Mouse (Mus musculus) stomach, embryonic 16.5 days (tissue): ENCODE measurements around the gene Slc37a1. TPM values are rescaled to one million over a fixed set of nuclear protein-coding genes. Genes with fewer than 3 reads are reported as not detected.

ENCODE experiments used
- ATAC-seq: fragments of 200-750 bp; cut with Nextera tagmentation; 2 replicates; pipeline ENCODE4 v1.8.0; 2017; ENCODE audit warnings: moderate number of reproducible peaks, moderate TSS enrichment; ENCODE audit not compliant: insufficient read depth, low FRiP score
- H3K27ac ChIP-seq: fragments of 300-500 bp; sonication (generic); 2 replicates; pipeline ENCODE4 v1.5.1; 2014; ENCODE audit warnings: low read length
- H3K27me3 ChIP-seq: fragments of 300-500 bp; sonication (generic); 2 replicates; pipeline ENCODE4 v1.6.1; 2014; ENCODE audit warnings: low read length, control low read depth, mixed read lengths; ENCODE audit not compliant: control insufficient read depth, insufficient read depth
- H3K36me3 ChIP-seq: fragments of 300-500 bp; sonication (generic); 2 replicates; pipeline ENCODE4 v1.6.1; 2014; ENCODE audit warnings: low read length; ENCODE audit not compliant: control insufficient read depth, insufficient read depth
- H3K4me1 ChIP-seq: fragments of 300-500 bp; sonication (generic); 2 replicates; pipeline ENCODE4 v1.6.1; 2014; ENCODE audit warnings: low read length, control low read depth, mixed read lengths; ENCODE audit not compliant: control insufficient read depth, insufficient read depth
- H3K4me2 ChIP-seq: fragments of 300-500 bp; sonication (generic); 2 replicates; pipeline ENCODE4 v1.6.1; 2014; ENCODE audit warnings: low read depth, low read length, mixed read lengths
- H3K4me3 ChIP-seq: fragments of 300-500 bp; sonication (generic); replicated peaks from 2 replicates; pipeline ENCODE4 v1.5.1; 2014; ENCODE audit warnings: mild to moderate bottlenecking, low read length
- H3K9ac ChIP-seq: fragments of 300-500 bp; sonication (generic); 2 replicates; pipeline ENCODE4 v1.6.1; 2014; ENCODE audit warnings: low read length
- H3K9me3 ChIP-seq: fragments of 300-500 bp; sonication (generic); replicated peaks from 2 replicates; pipeline ENCODE4 v1.6.1; 2016; ENCODE audit warnings: low read length, control low read depth; ENCODE audit not compliant: control insufficient read depth
- WGBS: fragments of 180-500 bp; shearing (Covaris S2); extraction: QIAGEN DNeasy Blood & Tissue Kit; methylation state at CpG from one replicate; pipeline ENCODE4 v1.1.7; 2014; 5-methylcytosine and 5-hydroxymethylcytosine counted together
- polyA plus RNA-seq: library from polyadenylated mRNA; unstranded; fragments of >200 nt; fragmentation: Nextera tagmentation; extraction: Ambion mirVana; gene quantifications from 2 replicates; pipeline ENCODE4 v1.2.1, GENCODE M21; 2015

The Slc37a1 gene
- polyA plus RNA-seq, 1 experiment from 2014 or later: 16.1 TPM

GRCm38 (mm10) chr17:31393811-31394210, 107.2 kb downstream of the Slc37a1 start:
- Histone ChIP-seq H3K27ac (no peak overlapping the region), H3K9me3 (no peaks in the 10 kb centered on the region), H3K36me3 (no peaks in the 10 kb centered on the region), H3K9ac (no peak overlapping the region), H3K4me2 (no peak overlapping the region), H3K27me3 (no peaks in the 10 kb centered on the region), H3K4me3 (no peak overlapping the region), H3K4me1 (peaks cover 26% of the 10 kb centered on the region)
- 77% methylated on average over 2 of the region's 2 CpGs for WGBS
- no peak for ATAC-seq

GRCm38 (mm10) chr17:31400294-31400693, 113.7 kb downstream of the Slc37a1 start:
- Histone ChIP-seq H3K4me3 (no peak overlapping the region), H3K27ac (no peak overlapping the region), H3K4me1 (peaks cover 12% of the 10 kb centered on the region; the same call in 1 of the 2 replicates), H3K9me3 (no peaks in the 10 kb centered on the region), H3K9ac (no peak overlapping the region), H3K4me2 (no peak overlapping the region), H3K27me3 (no peaks in the 10 kb centered on the region), H3K36me3 (no peaks in the 10 kb centered on the region)
- ATAC-seq: peak; percentile 49; the same call in 1 of the 2 replicates
- 63% methylated on average over 6 of the region's 6 CpGs for WGBS

Other genes with a start within 250 kb of the Slc37a1 start
- gene Abcg1, start 229.1 kb upstream of the Slc37a1 start, polyA plus RNA-seq: 11.3 and 15.4 TPM in 2 replicates
- 109 and 128 TPM in 2 replicates for gene Tff3, start 157.1 kb upstream of the Slc37a1 start, polyA plus RNA-seq
- gene Tff2, start 142.5 kb upstream of the Slc37a1 start, polyA plus RNA-seq: 99.1 and 132 TPM in 2 replicates
- 263 and 418 TPM in 2 replicates for gene Tff1, start 121.5 kb upstream of the Slc37a1 start, polyA plus RNA-seq
- gene Tmprss3, start 87.8 kb upstream of the Slc37a1 start, polyA plus RNA-seq: 0.39 and 0.89 TPM in 2 replicates
- gene Ubash3a, start 78.9 kb upstream of the Slc37a1 start, polyA plus RNA-seq: 1.1 and 1.4 TPM in 2 replicates
- 1.5 and 2.5 TPM in 2 replicates for gene Rsph1, start 9.4 kb upstream of the Slc37a1 start, polyA plus RNA-seq
- gene Pde9a, start 99.4 kb downstream of the Slc37a1 start, polyA plus RNA-seq: 28.0 and 31.1 TPM in 2 replicates
- 33.8 and 42.3 TPM in 2 replicates for gene Wdr4, start 233.2 kb downstream of the Slc37a1 start, polyA plus RNA-seq
- 311 and 321 TPM in 2 replicates for gene Ndufv3, start 233.3 kb downstream of the Slc37a1 start, polyA plus RNA-seq